Mouse (Mus musculus) heart, embryonic 10.5 days (tissue): ENCODE results near the gene Bdh2. TPM values are rescaled to one million over a fixed set of nuclear protein-coding genes. Genes with fewer than 3 reads are reported as not detected.

Source experiments
- DNase-seq: peaks from one replicate; pipeline ENCODE4 v3.0.0-alpha.2; 2017; ENCODE audit warnings: low spot score
- H3K27ac ChIP-seq: fragments of 300-500 bp; sonication (generic); 2 replicates; pipeline ENCODE4 v1.5.1; 2016; ENCODE audit warnings: mild to moderate bottlenecking
- H3K27me3 ChIP-seq: fragments of 300-500 bp; sonication (generic); 2 replicates; pipeline ENCODE4 v1.6.1; 2016; ENCODE audit warnings: mild to moderate bottlenecking; ENCODE audit not compliant: poor library complexity, insufficient read depth, severe bottlenecking
- H3K36me3 ChIP-seq: fragments of 300-500 bp; sonication (generic); 2 replicates; pipeline ENCODE4 v1.6.1; 2016; ENCODE audit warnings: mild to moderate bottlenecking, moderate library complexity
- H3K4me1 ChIP-seq: fragments of 300-500 bp; sonication (generic); 2 replicates; pipeline ENCODE4 v1.6.1; 2016; ENCODE audit warnings: mild to moderate bottlenecking
- H3K4me3 ChIP-seq: fragments of 300-500 bp; sonication (generic); 2 replicates; pipeline ENCODE4 v1.5.1; 2016; ENCODE audit warnings: mild to moderate bottlenecking, moderate library complexity
- H3K9me3 ChIP-seq: fragments of 300-500 bp; sonication (generic); 2 replicates; pipeline ENCODE4 v1.6.1; 2016; ENCODE audit warnings: mild to moderate bottlenecking, moderate library complexity
- WGBS: fragments of 180-500 bp; shearing (Covaris S2); methylation state at CpG from one replicate; pipeline ENCODE4 v1.1.7; 2016; 5-methylcytosine and 5-hydroxymethylcytosine counted together
- polyA plus RNA-seq: library from polyadenylated mRNA; unstranded; fragments of >200 nt; fragmentation: Nextera tagmentation; extraction: Ambion mirVana; gene quantifications from 2 replicates; pipeline ENCODE4 v1.2.1, GENCODE M21; 2016

Gene Bdh2
- polyA plus RNA-seq, result 3.6 and 3.9 TPM in 2 replicates

GRCm38 (mm10) chr3:135280669-135281415 is at the start of gene Bdh2:
TSS of gene Bdh2 (plus strand) at chr3:135281221.
- Histone ChIP-seq H3K36me3 (no peaks in the 10 kb centered on the region), H3K4me1 (peaks cover 5% of the 10 kb centered on the region; the same call in 1 of the 2 replicates), H3K27ac (peak within 1 kb of the TSS; percentile 50), H3K27me3 (no peaks in the 10 kb centered on the region), H3K4me3 (no peak within 1 kb of the TSS), H3K9me3 (no peaks in the 10 kb centered on the region)
- peak; percentile 86 for DNase-seq
- WGBS, result 26% methylated on average over 14 of the region's 14 CpGs

DNA sequence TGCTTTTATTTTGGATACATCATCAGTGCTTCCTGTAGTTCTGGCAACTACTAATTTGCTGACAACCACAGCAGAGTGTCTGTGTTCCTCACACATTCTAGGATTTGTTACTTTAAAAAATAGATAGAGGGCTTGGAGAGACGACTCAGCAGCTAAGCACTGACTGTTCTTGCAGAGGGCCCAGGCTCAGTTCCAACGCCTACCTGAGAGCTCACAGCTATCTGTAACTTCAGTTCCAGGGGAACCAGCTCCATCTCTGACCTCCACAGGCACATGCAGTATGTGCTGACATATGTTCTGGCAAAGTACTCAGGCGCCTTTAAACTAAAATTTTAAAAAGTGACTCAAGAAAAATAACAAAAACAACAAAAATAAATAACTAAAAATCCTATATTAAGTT is 49.0 kb upstream of the Bdh2 start:
- no peak for DNase-seq
- H3K27me3 ChIP-seq, result no peaks in the 10 kb centered on the region
- no peak overlapping the region for H3K4me3 ChIP-seq
- H3K27ac ChIP-seq, result no peak overlapping the region
- peaks cover 77% of the 10 kb centered on the region for H3K36me3 ChIP-seq
- no peaks in the 10 kb centered on the region for H3K9me3 ChIP-seq
- 83% methylated on average over 3 of the region's 3 CpGs for WGBS
- no peaks in the 10 kb centered on the region for H3K4me1 ChIP-seq

DNA sequence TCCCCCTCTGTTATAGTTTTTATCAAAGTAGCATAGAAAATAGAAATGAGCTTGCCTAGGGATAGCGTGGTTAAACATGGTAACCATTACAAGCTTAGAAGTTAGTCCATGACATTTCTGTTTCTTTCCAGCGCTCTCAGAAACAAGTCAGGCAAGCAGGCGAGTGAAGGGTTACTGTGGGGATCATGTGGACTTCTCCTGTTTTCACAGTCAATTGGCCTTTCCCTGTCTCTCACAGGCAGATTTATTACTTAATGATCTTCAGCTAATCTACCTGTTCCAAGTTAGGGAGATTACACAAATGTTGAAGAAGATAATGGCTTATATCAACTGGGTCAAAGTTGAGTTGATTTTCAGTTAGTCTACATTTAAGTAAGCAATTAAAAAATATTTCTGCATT is 48.6 kb upstream of the Bdh2 start:
- Histone ChIP-seq H3K27ac (no peak overlapping the region), H3K4me3 (no peak overlapping the region), H3K4me1 (no peaks in the 10 kb centered on the region), H3K36me3 (peaks cover 81% of the 10 kb centered on the region), H3K27me3 (no peaks in the 10 kb centered on the region), H3K9me3 (no peaks in the 10 kb centered on the region)
- 92% methylated on average over 3 of the region's 3 CpGs for WGBS
- DNase-seq, result no peak

GRCm38 (mm10) chr3:135245733-135246132 is 35.3 kb upstream of the Bdh2 start:
- DNase-seq, result no peak
- Histone ChIP-seq H3K27me3 (no peaks in the 10 kb centered on the region), H3K4me3 (no peak overlapping the region), H3K27ac (no peak overlapping the region), H3K9me3 (no peaks in the 10 kb centered on the region), H3K4me1 (no peaks in the 10 kb centered on the region), H3K36me3 (peaks cover 100% of the 10 kb centered on the region)

DNA sequence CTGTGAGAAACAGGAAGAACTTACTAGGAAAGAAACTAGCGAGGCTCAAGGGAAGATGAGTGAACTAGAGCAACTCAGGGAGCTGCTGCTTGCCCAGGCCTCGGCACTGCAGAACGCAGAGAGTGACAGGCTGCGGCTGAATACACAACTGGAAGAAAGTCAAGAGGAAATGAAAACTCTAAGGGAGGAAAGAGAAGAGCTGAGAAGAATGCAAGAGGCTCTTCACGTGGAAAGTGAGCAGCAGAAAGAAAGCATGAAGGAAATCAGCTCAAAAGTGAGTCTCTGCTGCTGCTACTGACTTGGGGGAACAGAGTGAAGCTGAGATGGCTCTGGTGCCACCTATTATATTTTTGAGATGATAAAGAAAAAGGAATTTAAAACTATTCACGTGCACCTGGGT is 34.2 kb upstream of the Bdh2 start:
- Histone ChIP-seq H3K36me3 (peaks cover 100% of the 10 kb centered on the region), H3K27me3 (no peaks in the 10 kb centered on the region), H3K9me3 (no peaks in the 10 kb centered on the region), H3K4me3 (no peak overlapping the region), H3K4me1 (no peaks in the 10 kb centered on the region), H3K27ac (no peak overlapping the region)
- 92% methylated on average over 6 of the region's 6 CpGs for WGBS
- no peak for DNase-seq

GRCm38 (mm10) chr3:135249104-135249503 is 31.9 kb upstream of the Bdh2 start:
- peak; percentile 78 for DNase-seq
- H3K4me1 ChIP-seq, result no peaks in the 10 kb centered on the region
- WGBS, result 80% methylated on average over 6 of the region's 6 CpGs
- H3K9me3 ChIP-seq, result no peaks in the 10 kb centered on the region
- no peak overlapping the region for H3K4me3 ChIP-seq
- H3K27me3 ChIP-seq, result no peaks in the 10 kb centered on the region
- no peak overlapping the region for H3K27ac ChIP-seq
- H3K36me3 ChIP-seq, result peaks cover 89% of the 10 kb centered on the region

GRCm38 (mm10) chr3:135251825-135252224 is 29.2 kb upstream of the Bdh2 start:
- Histone ChIP-seq H3K4me3 (no peak overlapping the region), H3K27me3 (no peaks in the 10 kb centered on the region), H3K9me3 (no peaks in the 10 kb centered on the region), H3K27ac (no peak overlapping the region), H3K36me3 (peaks cover 83% of the 10 kb centered on the region), H3K4me1 (no peaks in the 10 kb centered on the region)
- WGBS, result 91% methylated on average over 6 of the region's 6 CpGs
- DNase-seq, result no peak

GRCm38 (mm10) chr3:135254784-135255183 is 26.2 kb upstream of the Bdh2 start:
- DNase-seq, result no peak
- Histone ChIP-seq H3K27me3 (no peaks in the 10 kb centered on the region), H3K36me3 (peaks cover 82% of the 10 kb centered on the region), H3K9me3 (no peaks in the 10 kb centered on the region), H3K4me1 (no peaks in the 10 kb centered on the region), H3K4me3 (no peak overlapping the region), H3K27ac (no peak overlapping the region)

GRCm38 (mm10) chr3:135258919-135259318 is 22.1 kb upstream of the Bdh2 start:
- Histone ChIP-seq H3K4me1 (no peaks in the 10 kb centered on the region), H3K4me3 (no peak overlapping the region), H3K36me3 (peaks cover 89% of the 10 kb centered on the region), H3K9me3 (no peaks in the 10 kb centered on the region), H3K27me3 (no peaks in the 10 kb centered on the region), H3K27ac (no peak overlapping the region)
- 93% methylated on average over 10 of the region's 10 CpGs for WGBS
- no peak for DNase-seq

DNA sequence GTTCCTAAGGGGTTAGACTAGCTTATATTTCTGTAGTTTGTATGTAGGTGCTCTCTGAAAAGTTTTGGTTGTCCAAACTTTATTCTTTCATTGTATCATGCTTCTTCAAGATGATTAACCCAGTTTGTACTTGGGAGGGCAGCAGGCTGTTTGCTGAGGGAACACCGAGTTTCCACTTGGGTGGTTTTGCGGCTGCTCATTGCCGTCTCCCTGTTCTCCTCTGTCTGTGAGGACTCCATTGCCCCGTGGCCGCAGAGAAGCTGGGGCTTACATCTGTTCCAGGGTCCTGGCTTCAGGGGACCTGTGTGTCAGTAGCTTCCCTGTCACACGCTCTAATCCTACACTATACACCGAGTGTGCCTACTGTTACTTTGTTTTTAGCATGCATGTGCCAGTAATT is 20.8 kb upstream of the Bdh2 start:
- no peak for DNase-seq
- no peaks in the 10 kb centered on the region for H3K27me3 ChIP-seq
- H3K36me3 ChIP-seq, result peaks cover 97% of the 10 kb centered on the region
- H3K4me3 ChIP-seq, result no peak overlapping the region
- H3K4me1 ChIP-seq, result no peaks in the 10 kb centered on the region
- WGBS, result 88% methylated on average over 7 of the region's 7 CpGs
- H3K27ac ChIP-seq, result no peak overlapping the region
- H3K9me3 ChIP-seq, result no peaks in the 10 kb centered on the region

- Histone ChIP-seq H3K4me3 (no peak overlapping the region), H3K27me3 (no peaks in the 10 kb centered on the region), H3K9me3 (no peaks in the 10 kb centered on the region), H3K36me3 (peaks cover 94% of the 10 kb centered on the region), H3K27ac (no peak overlapping the region), H3K4me1 (no peaks in the 10 kb centered on the region)
- no peak for DNase-seq
- WGBS, result 91% methylated on average over 5 of the region's 5 CpGs
These were observed 12.4 kb upstream of the Bdh2 start for GRCm38 (mm10) chr3:135268616-135269015.

DNA sequence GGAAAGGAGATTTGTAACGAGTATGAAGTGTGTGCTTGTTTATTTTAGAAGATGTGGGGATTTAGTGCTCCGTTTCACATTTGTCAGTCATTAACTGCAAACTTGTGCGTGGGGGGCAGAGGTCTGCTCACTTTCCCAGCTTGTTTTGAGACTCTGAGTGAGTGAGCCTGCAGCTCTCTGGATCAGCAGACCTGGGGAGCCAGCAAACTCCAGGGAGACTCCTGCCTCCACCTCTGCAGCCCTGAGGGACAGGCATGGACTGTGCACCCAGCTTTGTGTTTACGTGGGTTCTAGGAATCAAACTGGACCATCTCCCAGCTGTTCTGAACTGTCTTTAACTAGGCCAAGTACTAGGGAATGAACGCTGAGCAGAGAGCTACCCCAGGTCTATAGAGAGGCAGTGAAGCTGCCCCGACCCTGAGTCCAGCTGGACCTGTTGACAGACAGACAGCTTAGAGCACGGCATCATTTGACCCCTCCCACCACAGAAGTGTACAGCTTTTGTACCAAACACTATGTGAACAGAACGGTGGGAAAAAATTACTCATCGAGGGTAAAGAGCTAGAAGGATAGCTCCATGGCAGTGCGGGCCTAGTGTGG is 11.5 kb upstream of the Bdh2 start:
- Histone ChIP-seq H3K27me3 (no peaks in the 10 kb centered on the region), H3K4me3 (no peak overlapping the region), H3K9me3 (no peaks in the 10 kb centered on the region), H3K4me1 (no peaks in the 10 kb centered on the region), H3K36me3 (peaks cover 89% of the 10 kb centered on the region), H3K27ac (no peak overlapping the region)
- no peak for DNase-seq
- 89% methylated on average over 10 of the region's 10 CpGs for WGBS

GRCm38 (mm10) chr3:135272627-135273026 is 8.4 kb upstream of the Bdh2 start:
- 94% methylated on average over 12 of the region's 12 CpGs for WGBS
- H3K27ac ChIP-seq, result no peak overlapping the region
- H3K4me3 ChIP-seq, result no peak overlapping the region
- H3K36me3 ChIP-seq, result peaks cover 60% of the 10 kb centered on the region
- H3K4me1 ChIP-seq, result no peaks in the 10 kb centered on the region
- no peaks in the 10 kb centered on the region for H3K27me3 ChIP-seq
- no peak for DNase-seq
- no peaks in the 10 kb centered on the region for H3K9me3 ChIP-seq
